Mouse (Mus musculus): ENCODE results near the gene Syt1. TPM values are rescaled to one million over a fixed set of nuclear protein-coding genes. Genes with fewer than 3 reads are reported as not detected.

Syt1 gene
- total RNA-seq, 2 experiments from 2014 or later = 10.0 to 12.9 TPM

- no peak for DNase-seq (ENCODE audit: low spot score in 2 of 2)
These were observed 124.0 kb downstream of the Syt1 start for GRCm38 (mm10) chr10:108886781-108887180.

GRCm38 (mm10) chr10:108885769-108886168, 125.0 kb downstream of the Syt1 start:
- no peak for DNase-seq (ENCODE audit: low spot score in 2 of 2)

GRCm38 (mm10) chr10:108884520-108884919, 126.3 kb downstream of the Syt1 start:
- no peak for DNase-seq (ENCODE audit: low spot score in 2 of 2)

GRCm38 (mm10) chr10:108880372-108880771, 130.4 kb downstream of the Syt1 start:
- no peak for DNase-seq (ENCODE audit: low spot score in 2 of 2)

DNA sequence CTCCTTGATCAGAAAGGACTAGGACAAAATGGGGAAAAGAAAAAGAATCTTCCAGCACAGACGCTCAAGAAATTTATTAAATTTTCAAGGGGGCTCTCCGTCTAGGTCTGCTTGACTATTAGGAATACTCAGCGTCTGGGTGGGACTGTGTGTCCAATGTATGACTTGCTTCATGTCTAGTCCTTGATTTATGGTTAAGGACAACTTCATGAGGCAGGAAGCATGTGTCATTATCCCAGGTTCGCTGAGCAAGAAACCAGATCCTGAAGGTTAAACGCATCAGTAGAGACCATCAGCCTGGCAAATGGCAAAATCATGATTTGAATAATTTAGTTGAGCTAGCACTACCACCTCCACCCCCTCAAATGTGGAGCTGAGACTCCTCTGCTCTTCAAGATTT, 135.1 kb downstream of the Syt1 start:
- no peak for DNase-seq (ENCODE audit: low spot score in 2 of 2)

DNA sequence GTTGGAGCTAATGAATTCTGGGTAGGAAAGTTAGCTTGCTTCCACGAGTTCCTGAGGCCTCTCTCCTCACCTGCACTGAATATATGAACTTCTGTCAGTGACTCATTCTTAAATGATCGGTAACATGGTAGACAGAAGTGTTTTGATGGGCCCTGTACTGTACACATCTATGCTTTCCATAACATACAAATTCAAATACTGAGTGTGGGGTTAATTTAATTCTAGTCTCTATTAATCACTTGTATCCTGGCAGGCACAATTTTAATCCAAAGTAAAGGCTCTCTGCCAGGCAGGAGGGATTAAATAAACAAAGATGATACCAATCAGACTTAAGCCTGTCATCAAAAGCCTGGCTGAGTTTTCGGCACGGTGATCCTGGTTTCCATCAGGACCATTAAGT, 136.1 kb downstream of the Syt1 start:
- DNase-seq (ENCODE audit: low spot score in 2 of 2) = no peak

GRCm38 (mm10) chr10:108872359-108872758, 138.4 kb downstream of the Syt1 start:
- no peak for DNase-seq (ENCODE audit: low spot score in 2 of 2)

DNA sequence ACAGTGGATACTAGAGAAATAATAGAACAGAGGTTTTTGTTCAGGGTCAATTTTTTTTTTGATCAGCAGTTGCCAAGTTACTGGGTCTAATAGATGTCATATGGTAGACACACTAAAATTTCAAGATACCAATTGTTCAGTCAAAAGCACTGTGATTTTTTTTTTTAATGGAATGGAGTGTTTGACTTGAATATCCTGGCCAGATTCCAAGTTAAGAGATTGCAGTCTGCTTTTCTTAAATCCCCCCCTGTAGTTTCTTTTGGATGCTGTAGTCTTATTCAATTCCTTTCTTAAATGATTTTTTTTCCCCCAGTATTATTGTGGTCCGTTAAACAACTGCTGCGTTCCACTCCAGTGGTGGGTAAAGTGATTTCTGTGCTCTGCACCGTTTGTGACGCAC, 140.2 kb downstream of the Syt1 start:
- DNase-seq (ENCODE audit: low spot score in 2 of 2) = no peak

DNA sequence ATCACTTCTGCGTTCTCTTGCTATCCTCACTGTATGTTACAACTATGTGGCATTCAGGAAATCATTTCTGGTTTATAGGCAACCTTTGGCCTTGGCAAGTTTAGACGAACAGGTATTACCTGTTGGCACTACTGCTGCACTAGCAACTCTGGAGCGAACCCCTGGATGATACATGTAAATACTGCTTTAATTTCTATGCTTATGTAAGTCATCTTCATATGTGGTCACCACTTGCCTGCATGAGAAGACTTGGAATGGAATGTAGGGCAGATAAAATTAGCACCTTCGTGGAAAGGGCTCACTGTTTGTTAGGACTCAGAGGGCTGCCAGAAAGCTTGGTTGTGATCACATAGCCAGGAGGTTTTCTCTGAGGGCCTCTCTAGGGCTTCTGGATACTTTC, 142.6 kb downstream of the Syt1 start:
- no peak for DNase-seq (ENCODE audit: low spot score in 2 of 2)

DNA sequence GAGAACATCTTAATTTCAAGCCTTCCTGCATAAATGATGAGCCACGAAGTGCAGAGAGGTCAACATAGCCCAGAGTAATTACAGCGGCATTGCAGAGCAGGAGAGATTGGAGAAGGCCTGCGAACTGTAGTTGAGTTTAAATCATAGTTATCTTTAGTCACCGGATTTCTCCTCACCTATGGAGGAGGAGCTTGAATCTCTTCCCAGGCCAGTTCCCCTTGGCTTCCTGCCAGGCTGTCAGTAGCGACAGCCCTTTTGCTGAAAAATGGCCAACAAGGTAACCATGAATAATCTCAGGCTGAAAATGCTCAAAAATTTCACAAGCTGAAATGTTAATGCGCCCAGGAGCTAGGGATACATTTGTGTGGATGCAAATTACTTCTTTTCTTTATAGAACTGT, 143.6 kb downstream of the Syt1 start:
- no peak for DNase-seq (ENCODE audit: low spot score in 2 of 2)

DNA sequence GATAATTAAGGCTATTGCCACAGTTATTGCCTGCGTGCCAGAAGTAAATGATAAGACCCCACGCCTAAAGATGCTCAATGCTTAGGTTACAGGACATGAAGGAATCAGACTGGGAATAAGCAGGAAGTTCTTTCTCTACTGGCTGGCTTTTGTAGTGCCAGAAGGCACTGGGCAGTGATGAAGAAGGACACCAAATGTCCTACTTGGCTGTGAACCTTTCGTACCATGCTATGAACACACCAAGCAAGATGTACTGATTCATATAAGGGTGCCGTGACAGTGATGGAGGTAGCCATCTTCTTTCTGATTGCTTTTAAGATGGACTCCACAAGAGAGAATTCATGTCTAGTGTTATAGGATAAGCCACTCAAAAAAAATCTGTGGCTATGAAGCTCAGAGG, 145.2 kb downstream of the Syt1 start:
- no peak for DNase-seq (ENCODE audit: low spot score in 2 of 2)

GRCm38 (mm10) chr10:108855986-108856385, 154.8 kb downstream of the Syt1 start:
- DNase-seq (ENCODE audit: low spot score in 2 of 2) = no peak

GRCm38 (mm10) chr10:108852757-108853156, 158.0 kb downstream of the Syt1 start:
- DNase-seq (ENCODE audit: low spot score in 2 of 2) = no peak

DNA sequence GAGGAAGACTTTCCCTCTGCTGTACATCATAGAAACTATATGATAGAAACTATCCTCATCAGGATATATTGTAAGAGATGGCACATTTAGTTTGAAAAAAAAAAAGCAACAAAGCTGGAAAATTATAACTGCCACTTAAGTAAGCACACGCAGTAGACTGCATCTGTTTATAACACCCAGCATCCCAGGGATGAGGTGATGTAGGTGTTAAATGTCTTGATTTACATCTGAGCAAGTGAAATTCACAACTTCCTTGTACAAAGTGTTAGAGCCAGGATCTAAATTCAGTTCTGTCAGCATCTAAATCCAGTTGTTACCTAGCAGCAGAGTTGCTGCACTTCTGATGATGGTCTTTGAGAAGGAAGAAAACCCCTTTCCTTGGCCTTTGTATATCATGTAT, 173.3 kb downstream of the Syt1 start:
- DNase-seq (ENCODE audit: low spot score in 2 of 2) = no peak

DNA sequence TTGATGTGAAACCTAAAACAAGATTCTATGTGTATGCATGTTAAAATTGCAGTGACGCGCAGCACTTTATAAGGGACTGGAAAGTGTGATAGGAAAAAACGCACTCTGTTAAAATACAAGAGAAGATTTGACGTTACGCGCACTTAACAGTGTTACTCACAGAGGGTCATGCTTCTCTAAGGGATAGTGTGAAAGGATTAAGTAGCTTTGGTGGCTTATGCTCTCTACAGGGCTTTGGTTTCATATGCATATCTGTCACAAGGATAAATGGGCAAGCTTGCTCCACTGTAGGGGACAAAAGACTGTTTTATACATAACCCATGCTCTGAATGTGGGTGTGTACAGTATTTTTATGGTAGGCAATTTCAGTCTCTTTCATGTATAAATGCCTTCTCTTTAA, 178.5 kb downstream of the Syt1 start:
- no peak for DNase-seq (ENCODE audit: low spot score in 2 of 2)

- no peak for DNase-seq (ENCODE audit: low spot score in 2 of 2)
These were observed 179.0 kb downstream of the Syt1 start for GRCm38 (mm10) chr10:108831801-108832200.

- DNase-seq (ENCODE audit: low spot score in 2 of 2) = no peak
These were observed 188.5 kb downstream of the Syt1 start for GRCm38 (mm10) chr10:108822273-108822672.

GRCm38 (mm10) chr10:108815339-108815738, 195.4 kb downstream of the Syt1 start:
- no peak for DNase-seq (ENCODE audit: low spot score in 2 of 2)

GRCm38 (mm10) chr10:108804380-108804779, 206.4 kb downstream of the Syt1 start:
- no peak for DNase-seq (ENCODE audit: low spot score in 2 of 2)

- DNase-seq (ENCODE audit: low spot score in 2 of 2) = no peak
These were observed 210.0 kb downstream of the Syt1 start for GRCm38 (mm10) chr10:108800776-108801175.

- no peak for DNase-seq (ENCODE audit: low spot score in 2 of 2)
These were observed 212.0 kb downstream of the Syt1 start for GRCm38 (mm10) chr10:108798826-108799225.

GRCm38 (mm10) chr10:108782817-108783216, 228.0 kb downstream of the Syt1 start:
- DNase-seq (ENCODE audit: low spot score in 2 of 2) = no peak

GRCm38 (mm10) chr10:108780614-108781013, 230.2 kb downstream of the Syt1 start:
- DNase-seq (ENCODE audit: low spot score in 2 of 2) = no peak

DNA sequence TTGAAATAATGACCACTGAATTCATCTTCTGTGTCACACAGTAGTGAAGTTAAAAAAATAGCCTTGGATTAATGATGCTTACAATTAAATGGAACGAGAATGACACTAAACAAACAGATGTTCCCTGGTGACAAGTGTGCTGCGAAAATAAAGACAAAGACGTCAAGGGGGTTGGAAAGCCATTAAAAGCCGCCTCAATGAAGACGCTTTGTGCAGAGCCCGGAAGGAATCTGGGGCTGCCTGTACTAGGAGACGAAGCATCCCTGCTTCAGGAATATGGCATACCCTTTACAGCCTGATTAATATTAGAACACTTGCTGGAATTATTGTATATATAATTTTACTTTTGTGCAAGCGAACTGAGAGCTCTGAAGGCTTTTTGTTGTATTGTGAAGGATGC, 234.0 kb downstream of the Syt1 start:
- DNase-seq (ENCODE audit: low spot score in 2 of 2) = no peak

Data from adrenal gland, adult 18-20 months (tissue).